Mouse (Mus musculus) inflammation-experienced regulatory T-cells, adult 6 months (primary cell): ENCODE measurements around the gene Rbm8a. TPM values are rescaled to one million over a fixed set of nuclear protein-coding genes. Genes with fewer than 3 reads are reported as not detected.
"Not testable (repeated sequence)": the region's sequence is repeated elsewhere in the genome, so short reads cannot be mapped to it uniquely, and the experiment has no call there.

Source experiments
- ATAC-seq: one replicate; pipeline ENCODE4 v1.8.0; 2017
- polyA plus RNA-seq, 3 experiments: library from polyadenylated mRNA; unstranded; fragments of 100-300 nt; shearing (Covaris generic); gene quantifications; one replicate each; pipeline ENCODE4 v1.2.1; 2017

The Rbm8a gene
- polyA plus RNA-seq, 3 experiments from 2014 or later: 102 to 149 (median 134) TPM

DNA sequence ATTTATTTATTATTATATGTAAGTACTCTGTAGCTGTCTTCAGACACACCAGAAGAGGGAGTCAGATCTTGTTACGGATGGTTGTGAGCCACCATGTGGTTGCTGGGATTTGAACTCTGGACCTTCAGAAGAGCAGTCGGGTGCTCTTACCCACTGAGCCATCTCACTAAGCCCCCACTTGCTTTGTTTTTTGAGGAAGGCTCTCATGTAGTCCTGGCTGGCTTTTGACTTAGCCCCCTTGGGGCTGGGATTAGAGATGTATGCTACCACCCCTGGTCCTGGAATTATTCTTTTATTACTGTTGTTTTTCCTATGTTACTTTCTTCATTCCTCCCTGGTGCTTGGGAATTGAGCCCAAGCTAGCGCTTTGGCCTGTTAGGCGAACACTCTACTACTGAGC, 23.7 kb upstream of the Rbm8a start:
- not testable (repeated sequence) for ATAC-seq

GRCm38 (mm10) chr3:96606618-96607017, 23.1 kb upstream of the Rbm8a start:
- no peak for ATAC-seq

GRCm38 (mm10) chr3:96617941-96618340, 11.8 kb upstream of the Rbm8a start:
- ATAC-seq: no peak

DNA sequence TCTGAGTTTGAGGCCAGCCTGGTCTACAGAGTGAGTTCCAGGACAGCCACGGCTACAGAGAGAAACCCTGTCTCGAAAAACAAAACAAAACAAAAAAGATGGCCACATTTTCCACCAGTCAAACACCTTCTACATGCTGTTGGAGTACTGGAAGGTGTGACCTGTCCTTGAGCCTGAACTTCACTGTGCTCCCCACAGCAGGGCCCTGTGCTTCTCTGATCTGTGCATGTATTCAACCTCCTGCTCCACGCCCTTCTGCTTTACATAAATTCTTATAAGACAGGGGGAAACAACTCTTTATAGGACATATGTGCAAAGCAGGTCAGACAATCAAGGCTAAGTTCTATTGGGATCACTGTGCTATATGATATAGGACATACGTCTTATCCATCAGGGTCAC, 6.5 kb upstream of the Rbm8a start:
- ATAC-seq: no peak

- no peak for ATAC-seq
These were observed 2.3 kb downstream of the Rbm8a start for GRCm38 (mm10) chr3:96632058-96632457.

DNA sequence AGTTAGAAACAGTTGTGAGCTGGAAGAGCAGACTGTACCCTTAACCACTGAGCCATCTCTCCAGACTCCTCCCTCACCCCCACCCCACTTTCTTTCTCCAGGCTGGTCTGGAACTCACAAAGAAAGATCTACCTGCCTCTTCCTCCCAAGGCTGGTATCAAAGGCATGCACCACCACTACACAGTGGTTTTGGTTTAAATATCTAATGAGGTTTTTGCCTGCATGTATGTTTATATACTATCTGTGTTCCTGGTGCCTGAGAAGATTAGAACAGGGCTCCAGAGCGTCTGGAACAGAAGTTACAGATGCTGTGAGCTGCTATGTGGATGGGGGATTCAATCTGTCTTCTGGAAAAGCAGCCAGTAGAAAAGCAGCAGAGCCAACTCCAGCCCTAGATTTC, 4.3 kb downstream of the Rbm8a start:
- no peak for ATAC-seq

- ATAC-seq: peak; percentile 87
These were observed 5.5 kb downstream of the Rbm8a start, which contains the start of the genes Pex11b and Gm42957 for GRCm38 (mm10) chr3:96634928-96635879. TSS of gene Pex11b (plus strand) at chr3:96635376. TSS of gene Gm42957 (plus strand) at chr3:96635474.

DNA sequence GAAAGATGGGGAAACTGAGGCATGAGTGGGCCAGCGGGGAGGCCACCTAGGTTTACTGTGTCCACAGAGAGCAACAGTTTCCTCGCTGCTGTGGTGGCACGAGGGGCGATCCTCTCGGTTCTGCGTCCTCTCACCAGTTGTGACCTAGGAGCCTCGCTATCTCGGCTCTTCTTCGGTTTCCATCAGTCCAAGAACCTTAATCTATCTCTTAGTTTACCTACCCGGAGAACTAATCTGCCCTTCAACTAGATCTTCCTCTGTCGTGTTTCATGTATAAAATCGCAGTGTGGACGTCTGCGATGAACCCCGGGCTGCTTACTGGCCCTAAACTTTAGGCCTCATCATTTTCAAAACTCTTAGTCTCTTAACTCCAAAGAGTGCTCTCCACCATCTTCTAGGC, 6.2 kb downstream of the Rbm8a start:
- ATAC-seq: no peak

- no peak for ATAC-seq
These were observed 6.7 kb downstream of the Rbm8a start for GRCm38 (mm10) chr3:96636448-96636847.

DNA sequence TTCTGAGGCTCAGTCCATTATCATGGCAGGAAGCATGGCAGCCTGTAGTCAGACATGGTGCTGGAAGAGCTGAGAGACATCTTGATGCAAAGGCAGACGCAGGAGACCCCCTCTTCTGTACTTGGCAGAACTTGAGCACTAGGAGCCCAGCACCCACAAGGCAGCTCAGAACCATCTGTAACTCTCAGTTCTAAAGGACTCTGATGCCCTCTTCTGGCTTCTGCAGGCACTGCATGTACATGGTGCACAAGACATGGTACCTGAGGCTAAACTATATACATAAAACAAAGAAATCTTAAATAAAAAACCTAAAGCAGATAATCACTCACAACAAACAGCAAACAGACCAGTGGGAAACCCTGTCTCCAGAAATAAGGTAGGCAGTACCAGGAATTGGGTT, 9.5 kb downstream of the Rbm8a start:
- ATAC-seq: peak; percentile 30

DNA sequence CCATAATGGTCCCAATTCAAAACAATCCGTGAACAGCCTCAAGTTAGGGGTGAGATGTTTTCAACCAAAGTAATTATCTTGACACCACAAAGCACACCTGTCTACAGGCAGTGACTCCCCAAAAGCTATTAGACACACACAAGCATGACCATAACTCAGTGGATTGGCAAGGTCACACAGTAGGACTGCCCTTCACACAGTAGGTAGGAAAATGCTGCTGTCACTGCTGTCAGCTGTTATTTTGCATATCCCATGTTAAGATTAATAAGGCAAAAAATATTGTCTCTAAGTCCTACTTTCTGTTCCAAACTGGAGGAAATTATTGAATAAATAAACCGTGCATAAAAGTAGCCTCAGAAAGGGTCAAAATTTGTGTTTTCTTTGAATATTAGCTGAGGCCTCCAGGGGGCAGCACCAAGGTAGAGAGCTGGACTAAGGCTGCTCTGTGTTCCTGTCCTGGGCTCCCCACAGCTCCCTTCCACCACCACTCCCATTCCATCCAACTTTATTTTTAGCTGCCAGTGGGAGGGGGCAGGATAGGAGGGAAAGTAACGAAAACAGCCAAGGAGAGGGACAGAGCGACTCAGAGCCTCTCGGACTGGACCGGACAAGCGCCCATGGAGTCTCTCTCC, 15.4 kb downstream of the Rbm8a start, which contains the start of gene Itga10:
Itga10 (plus strand) TSS at position 567 of the 632 bp plus-strand sequence.
- ATAC-seq: no peak

DNA sequence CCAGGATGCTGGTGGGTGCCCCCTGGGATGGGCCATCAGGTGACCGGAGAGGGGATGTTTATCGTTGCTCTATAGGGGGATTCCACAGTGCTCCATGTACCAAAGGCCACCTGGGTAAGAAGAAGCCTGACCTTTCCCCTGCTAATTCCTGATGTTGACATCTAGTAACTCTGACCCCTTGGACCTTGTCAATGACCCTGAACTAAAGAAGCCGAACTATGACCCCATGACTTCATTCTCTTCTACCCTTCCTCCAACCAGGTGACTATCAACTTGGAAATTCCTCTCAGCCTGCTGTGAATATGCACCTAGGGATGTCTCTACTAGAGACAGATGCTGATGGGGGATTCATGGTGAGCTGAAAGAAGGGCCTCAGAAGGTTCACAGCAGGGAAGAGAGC, 17.6 kb downstream of the Rbm8a start:
- no peak for ATAC-seq

- no peak for ATAC-seq
These were observed 31.2 kb downstream of the Rbm8a start for GRCm38 (mm10) chr3:96660901-96661300.

DNA sequence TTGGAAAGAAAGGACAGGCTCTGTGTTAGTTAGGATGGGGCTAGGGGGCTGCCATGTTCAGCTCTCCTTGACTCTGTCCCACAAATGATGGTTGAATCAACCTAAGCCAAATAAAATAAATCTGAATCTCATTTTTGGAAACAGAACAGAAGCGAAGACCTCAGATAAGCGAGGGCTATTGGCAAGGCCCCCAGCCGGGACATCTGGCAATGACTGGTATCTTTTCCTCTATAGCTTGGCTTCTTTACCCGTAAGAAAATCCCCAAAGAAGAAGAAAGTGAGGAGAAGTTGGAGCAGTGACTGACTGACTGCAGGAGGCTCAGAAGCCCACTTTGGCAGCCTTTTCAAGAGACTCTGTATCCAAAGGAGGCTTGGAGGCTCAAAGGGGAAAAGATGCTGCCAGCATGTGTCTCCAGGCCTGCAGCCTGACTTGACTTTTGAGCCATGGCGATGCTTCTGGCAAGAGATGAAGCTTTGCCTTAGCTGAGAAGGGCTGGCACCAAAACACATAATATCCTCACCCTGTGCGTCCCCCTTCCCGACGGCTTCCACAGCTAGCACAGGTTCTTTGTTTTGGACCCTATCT, 33.1 kb downstream of the Rbm8a start:
- no peak for ATAC-seq

DNA sequence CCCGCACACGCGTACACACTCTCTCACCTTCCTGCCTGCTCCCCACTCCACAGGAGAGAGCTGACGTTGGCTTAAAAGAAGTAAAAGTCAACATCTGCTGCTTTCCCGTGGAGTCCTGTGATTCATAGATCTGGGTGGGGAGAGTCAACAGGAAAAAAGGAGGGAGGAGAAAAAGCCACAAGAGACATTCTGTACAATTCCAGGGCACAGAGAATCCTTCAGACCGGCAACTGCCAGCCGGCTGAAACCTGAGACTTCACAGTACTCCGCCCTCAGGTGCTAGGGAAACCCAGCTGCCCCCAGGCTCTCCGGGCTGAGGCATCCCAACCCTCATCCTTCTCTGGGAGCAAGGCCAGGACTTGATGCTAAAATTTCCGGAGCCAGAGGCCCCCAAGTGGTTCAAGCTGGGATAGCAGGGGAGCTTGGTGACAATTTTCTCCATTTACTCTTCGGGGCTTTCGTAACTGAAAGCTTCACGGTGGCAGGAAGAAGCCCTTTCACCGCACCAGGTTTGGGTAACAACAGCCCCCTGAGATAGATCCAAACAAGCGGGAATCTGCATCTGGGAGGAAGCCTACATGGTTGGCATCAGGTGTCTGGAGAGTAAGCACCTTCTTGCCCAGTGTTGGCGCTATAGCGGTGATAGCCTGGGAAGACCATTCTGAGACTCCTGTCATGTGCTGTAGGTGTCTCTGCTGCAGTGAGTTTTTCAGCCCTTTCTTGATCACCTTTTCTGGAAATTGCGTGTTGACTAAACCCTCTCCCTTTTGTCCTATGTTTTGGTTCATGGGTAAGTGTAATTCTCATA, 33.9 kb downstream of the Rbm8a start:
- ATAC-seq: peak; percentile 60

- ATAC-seq: not testable (repeated sequence)
These were observed 36.1 kb downstream of the Rbm8a start for GRCm38 (mm10) chr3:96665732-96666363.

- no peak for ATAC-seq
These were observed 37.2 kb downstream of the Rbm8a start for GRCm38 (mm10) chr3:96666916-96667315.

DNA sequence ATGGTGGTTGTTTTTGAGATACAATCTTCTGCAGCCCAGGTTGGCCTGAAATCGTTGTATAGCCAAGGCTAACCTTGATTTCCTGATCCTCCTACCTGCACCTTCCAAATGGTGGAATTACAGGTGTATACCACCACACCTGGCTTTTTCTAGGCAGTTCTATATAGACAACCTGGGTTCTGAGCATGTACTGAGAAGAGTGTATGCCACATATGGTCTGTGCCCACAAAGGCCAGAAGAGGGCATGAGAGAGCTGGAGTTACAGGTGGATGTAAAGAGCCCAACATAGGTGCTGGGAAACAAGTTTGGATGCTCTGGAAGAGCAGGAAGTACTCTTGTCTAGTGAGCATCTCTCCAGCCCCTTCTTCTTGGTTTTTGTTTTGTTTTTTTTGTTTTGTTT, 37.6 kb downstream of the Rbm8a start:
- no peak for ATAC-seq

- ATAC-seq: no peak
These were observed 38.8 kb downstream of the Rbm8a start for GRCm38 (mm10) chr3:96668424-96669067.

- peak; percentile 94 for ATAC-seq
These were observed 40.2 kb downstream of the Rbm8a start, which contains the start of gene Ankrd35 for GRCm38 (mm10) chr3:96669727-96670468. TSS of gene Ankrd35 (plus strand) at chr3:96670131.

DNA sequence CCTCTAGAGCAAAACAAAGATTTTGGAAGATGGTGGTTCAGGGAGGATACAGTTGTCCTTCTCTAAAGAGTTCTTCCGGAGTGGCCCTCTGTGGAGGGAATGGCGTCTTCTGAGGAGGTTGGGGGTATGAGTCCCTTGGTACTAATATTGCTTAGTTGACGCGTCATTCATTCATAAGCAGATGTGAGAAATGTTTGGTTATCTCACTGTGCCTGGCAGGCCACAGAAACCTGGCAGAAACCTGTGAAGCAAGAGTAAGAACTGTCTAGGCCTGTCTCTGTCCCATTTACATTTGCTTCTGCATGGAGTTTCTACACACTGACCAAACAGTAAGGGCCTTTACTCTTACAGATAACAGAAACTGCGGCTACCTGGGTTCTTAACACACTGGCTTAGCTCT, 41.8 kb downstream of the Rbm8a start:
- no peak for ATAC-seq
